Mouse (Mus musculus): Measurements from ENCODE around the gene Tln2.

Gene Tln2

DNA sequence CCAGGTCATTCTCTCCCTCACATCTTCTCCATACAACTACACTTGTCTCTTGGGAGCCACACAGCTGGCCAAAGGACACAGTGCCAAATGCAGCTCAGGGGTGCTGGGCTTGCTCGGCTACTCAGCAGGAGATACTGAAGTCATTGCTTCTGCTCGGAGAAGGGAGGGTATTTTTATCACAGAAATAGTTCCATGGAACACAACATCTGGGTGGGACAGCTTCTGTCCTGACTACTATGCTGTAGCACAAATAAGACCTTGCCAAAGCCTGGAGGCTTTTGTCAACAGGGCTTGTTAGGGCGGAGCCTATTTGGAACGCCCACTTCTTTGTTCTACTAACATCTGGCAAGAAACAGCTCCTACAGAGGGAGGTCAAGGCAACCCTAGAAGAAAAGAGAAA, 10.2 kb downstream of the Tln2 start:
- no peak for DNase-seq (ENCODE audit: extremely low read depth, low read depth, low spot score)

DNA sequence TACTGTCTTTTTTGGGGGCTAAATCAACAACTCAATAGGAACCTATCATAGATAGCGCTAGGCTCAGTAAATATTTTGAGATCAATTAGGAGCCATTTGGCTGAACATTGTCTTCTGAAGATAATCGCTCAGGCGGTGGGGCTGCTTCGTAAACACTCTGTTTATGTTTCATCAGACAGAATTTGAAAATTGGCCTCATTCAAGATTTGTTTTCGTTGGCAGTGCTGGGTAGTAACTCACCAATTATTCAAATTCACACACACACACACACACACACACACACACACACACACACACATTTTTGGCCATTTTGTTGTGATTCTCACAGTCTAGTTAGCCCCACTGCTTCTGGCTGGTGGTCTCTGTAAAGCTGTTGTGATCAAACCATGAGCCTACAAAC, 12.9 kb downstream of the Tln2 start:
- no peak for DNase-seq (ENCODE audit: extremely low read depth, low read depth, low spot score)

DNA sequence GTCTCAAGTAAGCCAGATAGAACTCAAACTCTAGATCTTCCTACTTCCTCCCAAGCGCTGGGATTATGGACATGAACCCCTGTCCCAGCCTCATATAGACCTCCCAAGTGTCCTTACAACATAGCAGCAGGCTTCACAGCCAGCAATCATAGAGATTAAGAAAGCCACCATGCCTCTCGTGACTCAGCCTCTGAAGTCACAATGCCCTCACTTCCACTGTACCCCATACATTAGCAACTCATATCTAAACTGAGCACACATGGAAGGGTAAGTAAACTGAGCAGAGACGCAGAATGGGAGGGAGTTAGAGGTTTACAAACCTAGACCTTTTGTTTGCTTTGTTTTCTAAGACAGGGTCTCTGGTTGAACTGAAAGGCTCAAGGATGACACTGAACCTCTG, 13.7 kb downstream of the Tln2 start:
- no peak for DNase-seq (ENCODE audit: extremely low read depth, low read depth, low spot score)

DNA sequence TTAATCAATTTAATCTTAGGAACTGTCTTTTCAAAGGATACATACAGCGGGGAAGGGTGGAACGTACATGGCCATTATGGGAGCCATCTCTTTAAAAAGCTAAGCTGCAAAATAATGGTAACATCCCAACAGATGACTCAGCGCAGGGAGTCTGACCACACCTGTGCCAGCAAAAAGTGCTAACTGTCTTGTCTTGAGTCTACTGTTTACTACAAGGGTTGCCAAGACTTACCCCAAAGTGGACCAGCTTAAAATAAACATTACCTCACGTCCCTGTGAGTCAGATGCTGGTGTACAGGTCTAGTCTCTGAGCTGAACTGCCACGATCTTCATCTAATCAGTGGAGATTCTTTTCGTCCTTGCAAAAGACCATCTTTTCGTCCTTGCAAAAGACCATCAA, 14.7 kb downstream of the Tln2 start:
- no peak for DNase-seq (ENCODE audit: extremely low read depth, low read depth, low spot score)

DNA sequence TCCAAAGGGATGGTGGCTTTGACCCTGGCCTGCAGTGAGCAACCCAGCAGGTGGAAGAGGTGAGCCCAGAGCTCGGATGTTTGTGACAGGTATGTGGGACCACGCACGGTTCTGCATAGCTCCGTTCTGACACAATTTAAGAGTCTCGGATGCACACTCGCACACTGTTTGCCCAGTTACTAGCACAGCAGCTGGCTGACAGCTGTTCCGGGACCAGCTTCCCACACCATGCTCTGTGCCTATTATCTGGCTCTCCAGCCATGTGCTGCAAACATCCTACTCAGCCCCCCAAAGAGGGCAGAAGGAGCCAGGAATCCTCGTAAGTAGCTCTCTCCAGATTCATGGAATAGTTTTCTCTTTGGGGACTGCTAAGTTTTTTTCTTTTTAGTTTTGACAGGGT, 17.6 kb downstream of the Tln2 start:
- DNase-seq (ENCODE audit: extremely low read depth, low read depth, low spot score) = no peak

DNA sequence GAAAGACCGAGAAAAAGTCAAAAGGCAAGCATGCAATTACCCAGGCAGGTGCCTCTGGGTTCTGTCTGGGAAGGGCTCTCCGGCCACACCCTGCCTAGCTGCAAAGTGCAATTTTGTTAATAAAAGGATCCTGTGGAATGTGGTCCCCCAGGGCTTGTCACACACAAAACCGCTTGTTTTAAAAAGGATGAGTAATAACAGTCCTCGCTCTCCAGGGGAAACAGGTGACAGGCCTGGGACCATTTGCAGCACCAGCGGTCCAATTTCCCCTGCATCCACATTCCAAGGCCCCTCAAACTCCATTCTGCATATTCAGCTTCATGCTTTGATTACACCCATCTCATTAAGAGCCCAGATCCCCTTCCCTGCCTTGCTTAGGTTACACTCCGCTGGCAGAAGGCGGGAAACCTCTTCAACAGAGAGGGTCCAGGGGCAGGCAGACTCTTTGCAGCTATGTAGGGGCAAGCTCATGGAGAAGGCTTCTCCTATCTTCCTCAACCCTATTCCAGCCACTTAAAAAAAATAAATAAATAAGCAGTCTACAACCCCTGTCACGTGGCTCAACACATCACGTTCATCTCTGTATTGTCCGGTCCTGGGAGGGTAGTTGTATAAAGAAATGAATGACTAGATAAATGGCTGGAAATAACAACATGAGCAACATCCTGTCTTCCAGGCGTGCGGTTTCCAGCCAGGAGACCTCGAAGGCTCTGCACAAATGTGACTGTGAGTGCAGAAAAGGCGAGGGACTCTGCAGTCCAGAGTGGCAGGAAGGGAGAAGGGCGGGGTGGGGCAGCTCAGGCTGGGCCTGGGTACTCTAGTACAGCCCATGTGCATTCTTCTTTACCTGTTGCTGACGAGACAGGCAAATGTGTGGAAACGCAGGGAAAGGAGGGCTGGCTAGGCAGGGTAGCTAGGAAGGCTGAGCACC, 19.5 kb downstream of the Tln2 start:
- no peak for DNase-seq (ENCODE audit: extremely low read depth, low read depth, low spot score)

DNA sequence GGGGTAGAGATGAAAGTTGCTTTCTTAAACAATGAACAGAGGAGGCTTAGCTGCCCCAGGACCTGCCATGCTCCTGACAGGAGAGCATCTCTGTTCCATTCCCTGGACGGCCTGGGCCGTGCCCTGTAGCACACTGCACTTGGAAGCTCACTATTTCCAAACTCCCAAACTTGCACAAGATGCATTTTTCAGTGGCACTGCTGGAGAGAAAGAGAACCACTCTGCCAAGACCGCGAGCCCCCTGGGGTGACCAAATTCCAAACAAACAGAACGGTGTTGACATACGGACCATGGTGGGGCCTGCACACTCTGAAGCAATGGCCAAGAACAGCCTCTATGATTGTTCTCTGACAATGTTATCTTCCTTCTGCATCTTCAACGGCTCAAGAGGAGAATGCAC, 25.1 kb downstream of the Tln2 start:
- DNase-seq (ENCODE audit: extremely low read depth, low read depth, low spot score) = peak; percentile 96

DNA sequence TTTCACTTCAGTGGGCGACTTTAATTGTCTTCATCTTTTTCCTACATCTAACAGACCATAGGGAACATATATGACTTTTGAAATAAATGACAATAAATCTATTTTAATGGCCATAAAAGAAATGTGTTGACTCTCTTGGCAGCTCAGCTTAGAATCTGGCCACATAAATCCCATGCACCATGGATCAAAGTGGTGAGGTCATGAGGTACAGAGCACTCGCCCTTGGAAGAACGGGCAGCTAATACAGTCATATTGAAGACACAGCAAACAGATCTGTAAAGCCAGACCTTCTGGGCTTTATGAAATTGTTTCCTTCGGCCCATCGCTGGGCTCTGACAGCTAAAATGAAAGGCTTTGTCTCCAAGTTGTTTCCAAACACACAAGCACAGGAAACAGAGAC, 26.2 kb downstream of the Tln2 start:
- no peak for DNase-seq (ENCODE audit: extremely low read depth, low read depth, low spot score)

DNA sequence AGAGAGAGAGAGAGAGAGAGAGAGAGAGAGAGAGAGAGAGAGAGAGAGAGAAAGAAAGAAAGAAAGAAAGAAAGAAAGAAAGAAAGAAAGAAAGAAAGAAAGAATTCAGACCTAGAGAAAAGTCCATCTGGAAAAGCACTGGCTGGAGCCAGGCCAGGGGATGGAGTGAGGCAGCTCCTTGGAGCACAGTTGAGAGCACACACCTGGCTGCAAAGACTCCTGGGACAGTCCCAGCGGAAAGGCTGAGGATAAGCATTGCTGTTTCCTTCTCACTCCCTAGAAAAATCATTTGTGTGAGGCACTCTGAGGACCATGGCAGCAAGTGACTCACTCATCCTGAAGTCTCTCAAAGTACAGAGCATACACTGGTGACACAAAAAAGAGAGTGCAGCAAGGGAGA, 26.9 kb downstream of the Tln2 start:
- DNase-seq (ENCODE audit: extremely low read depth, low read depth, low spot score) = no peak

DNA sequence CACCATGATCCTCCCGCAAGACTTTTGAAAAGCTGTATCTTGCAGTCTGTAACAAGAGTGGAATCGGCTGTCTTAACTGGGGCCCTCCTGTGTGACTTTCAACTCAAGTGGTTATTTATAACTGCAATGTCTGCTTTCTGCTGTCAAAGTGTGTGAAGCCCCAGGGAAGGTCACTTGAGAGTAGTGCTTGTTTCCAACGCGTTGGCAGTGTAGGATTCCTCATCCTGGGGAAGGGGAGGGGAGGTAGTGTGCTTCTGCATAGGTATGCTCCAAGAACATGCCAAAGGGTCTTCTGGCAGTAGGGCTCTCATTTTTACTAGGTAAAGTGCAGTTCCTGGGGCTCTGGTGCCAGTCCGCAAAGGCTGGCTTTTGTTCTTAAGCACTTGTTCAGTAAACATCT, 29.9 kb downstream of the Tln2 start:
- DNase-seq (ENCODE audit: extremely low read depth, low read depth, low spot score) = no peak

DNA sequence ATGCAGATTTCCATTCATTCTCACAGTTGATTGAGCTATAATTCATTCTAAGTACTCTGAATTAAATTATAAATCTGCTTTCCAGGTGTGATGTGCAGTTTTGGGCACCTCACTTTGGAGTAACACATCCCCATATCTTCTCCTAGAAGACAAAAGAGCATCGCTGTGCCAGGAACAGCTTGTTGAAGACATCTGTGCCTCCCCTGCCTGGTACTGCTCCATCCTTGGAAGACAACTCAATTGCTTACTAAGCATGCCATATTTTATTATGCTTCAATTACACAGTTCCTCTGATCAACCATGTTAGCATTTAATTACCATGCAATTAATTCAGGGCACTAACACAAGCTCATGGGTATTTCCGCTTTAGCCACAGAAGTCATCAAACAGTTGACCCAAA, 31.8 kb downstream of the Tln2 start:
- no peak for DNase-seq (ENCODE audit: extremely low read depth, low read depth, low spot score)

DNA sequence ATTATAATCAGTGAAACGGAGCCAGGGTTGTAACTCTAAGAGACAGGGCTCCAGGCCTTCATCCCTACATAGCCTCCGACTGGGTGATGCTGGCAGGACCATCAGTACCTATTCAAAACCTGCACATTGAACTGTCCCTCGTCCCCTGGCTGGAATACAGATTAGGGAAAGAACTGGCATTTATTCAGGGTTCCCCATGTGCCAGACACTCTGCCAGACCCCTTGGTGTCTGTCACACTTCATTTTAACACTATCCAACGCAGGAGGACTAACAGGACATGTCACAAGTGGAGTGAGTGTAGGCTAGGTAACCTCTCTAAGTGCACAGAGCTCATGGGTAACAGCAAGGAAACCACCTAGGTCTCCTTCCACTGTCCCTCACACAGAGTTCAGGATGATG, 37.8 kb downstream of the Tln2 start:
- peak; percentile 76 for DNase-seq (ENCODE audit: extremely low read depth, low read depth, low spot score)

DNA sequence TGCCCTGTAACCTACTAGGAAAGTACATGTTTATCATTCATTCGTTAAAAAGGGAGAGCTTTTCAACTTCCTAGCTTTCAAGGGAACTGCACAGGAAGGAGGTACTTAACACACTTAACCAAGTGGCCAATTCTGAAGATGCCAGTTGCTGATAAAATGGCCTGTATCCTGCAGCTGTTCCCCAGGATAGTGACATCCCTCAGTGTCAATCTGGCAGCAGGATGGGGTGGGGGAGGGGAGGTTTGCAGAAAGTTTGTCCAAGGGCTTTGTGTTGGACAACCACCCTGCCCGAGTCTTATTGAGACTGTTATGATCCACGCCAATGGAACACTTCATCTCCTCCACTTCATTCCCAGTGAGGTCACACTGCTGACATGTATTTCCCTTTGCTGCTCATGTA, 50.0 kb downstream of the Tln2 start:
- DNase-seq (ENCODE audit: extremely low read depth, low read depth, low spot score) = no peak

DNA sequence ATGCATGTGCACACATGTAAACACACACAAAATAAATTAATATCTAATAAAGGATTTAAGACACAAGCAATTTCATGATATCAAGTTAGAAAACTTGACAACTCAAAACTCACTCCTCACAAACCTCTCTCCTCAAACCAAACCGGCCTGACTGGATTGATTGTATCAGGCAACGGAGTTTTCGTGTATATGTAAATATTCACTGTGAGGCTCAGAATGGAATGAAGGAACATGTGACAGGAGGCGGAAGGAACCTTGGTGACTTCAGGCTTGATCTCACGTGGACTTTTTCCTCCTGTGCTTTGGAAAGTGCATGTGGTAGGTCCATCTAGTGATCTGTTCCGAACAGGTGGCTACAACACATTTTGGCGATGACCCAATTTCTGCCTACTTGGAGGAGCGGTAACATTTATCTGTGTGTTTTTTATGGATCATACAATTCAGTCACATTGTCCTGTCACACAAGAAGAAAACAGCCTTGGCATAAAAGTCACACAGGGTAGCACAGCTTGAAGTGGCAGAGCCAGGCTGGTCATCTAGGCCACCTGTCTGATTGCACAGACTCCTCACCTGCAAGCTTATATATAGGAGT, 54.7 kb downstream of the Tln2 start:
- no peak for DNase-seq (ENCODE audit: extremely low read depth, low read depth, low spot score)

DNA sequence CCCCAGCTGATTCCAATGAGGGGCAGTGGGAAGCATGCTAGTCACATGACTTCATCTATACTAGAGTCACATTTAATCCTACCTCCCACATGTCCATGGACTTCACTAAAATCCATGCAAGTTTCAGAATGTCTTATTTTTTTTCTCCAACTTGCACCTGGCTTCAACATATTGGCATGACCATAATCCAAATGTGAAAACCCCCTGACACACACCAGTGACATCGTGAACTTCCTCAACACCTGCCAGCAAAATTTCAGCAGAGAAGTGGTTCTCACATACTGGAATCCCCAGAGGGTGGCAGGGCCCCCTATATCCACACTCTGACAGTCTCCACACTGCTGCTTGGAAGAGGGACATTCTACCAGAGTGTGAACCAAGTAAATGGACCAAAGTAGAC, 57.7 kb downstream of the Tln2 start:
- DNase-seq (ENCODE audit: extremely low read depth, low read depth, low spot score) = no peak

DNA sequence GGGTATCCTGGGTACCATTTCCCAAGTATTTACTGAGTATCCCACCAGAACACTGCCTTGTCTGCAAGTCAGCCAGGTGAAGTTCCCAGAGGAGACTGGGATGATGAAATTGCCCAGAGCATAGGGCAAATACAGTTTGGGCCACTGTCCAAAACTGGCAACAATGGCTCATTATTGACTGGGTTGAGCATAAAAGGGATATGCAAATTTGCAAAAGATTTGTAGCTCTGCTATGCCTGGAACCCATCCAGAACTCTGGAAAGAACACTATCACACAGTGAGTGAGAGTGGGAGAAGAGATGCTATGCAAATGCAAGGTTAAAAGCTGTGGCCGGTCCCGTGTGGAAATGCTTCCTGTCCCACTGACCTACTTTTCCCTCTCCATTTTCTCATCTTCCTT, 63.1 kb downstream of the Tln2 start:
- peak; percentile 62 for DNase-seq (ENCODE audit: extremely low read depth, low read depth, low spot score)

DNA sequence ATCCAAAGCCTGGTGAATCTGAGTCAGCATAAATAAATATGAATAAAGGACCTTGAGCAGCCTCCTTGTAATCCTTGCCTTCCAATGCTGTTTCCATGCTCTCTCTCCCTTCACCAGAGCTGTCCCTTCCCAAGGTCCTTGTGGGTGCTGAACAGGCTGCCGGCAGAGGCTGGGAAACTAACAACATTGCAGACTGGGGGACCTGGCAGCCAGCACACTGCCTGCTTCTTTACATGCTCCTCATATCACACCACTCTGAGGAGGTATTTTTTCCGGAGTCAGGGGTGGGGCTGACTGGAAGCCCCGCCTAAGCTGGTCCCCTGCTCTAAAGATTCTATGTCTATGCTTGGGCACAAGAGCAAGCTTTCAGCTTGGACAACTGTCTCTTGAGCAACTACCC, 64.2 kb downstream of the Tln2 start:
- no peak for DNase-seq (ENCODE audit: extremely low read depth, low read depth, low spot score)

DNA sequence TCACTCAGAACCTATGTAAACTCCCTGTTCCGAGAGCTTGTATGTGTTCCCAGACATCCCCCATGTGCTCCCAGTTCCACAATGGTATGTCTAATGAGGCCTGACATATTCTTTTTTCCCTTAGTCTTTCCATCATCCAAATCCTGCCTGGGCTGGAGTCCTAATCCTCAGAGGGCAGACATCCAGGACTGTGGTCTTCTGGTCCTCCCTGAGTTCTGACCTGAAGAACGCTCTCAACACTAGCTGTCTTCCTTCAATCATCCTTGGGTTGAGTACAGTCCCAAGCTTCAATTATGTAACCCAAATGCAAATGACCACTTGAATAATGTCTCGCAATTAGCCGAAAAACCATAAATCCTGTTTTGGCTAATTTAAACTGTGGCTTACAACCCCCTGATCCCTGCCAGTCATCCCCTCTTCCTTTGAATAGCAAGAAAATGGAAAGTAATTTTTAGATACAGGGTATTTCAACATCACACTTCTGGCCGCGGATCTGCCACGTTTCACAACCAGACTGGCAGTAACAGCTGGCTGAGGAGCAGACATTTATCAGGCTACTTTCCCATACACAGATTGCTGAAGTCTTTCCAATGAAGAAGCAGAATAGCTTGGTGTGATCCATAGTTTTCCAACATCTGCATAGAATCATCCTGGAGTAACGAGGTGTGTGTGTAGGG, 65.5 kb downstream of the Tln2 start:
- DNase-seq (ENCODE audit: extremely low read depth, low read depth, low spot score) = no peak

DNA sequence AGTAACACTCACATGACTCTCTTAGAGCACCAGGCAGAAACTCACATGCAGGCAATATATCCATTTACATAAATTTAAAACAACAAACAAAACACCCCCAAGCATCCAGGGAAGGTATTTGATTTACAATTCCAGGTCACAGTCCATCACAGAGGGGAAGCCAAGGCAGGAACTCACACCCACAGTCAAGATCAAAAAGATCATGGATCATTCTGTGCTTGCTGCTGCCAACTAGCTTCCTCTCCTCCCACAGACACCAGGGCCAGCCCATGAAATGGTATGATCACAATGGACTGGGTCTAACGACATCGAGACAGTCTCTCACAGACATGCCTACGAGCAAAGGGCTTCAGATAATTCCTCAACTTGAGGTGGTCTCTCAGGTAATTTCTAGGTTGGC, 70.1 kb downstream of the Tln2 start:
- no peak for DNase-seq (ENCODE audit: extremely low read depth, low read depth, low spot score)

DNA sequence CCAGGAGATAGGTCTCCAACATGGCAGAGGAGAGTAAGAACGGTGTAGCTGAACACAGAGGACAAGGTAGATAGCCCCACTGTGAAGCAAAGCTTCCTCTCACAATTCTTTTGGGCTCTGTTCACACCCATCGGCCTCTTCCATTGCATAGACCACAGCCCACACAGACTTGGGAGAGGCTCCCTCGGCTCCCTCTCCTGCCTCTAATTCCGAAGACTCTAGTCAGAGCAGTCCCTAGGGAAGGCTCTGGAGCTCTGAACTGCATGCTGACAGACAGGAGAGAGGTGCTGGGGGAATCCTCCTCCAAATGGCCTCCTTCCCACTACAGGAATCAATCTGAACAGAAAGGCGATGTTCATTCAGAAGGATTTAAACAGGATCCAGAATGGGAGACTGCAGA, 72.9 kb downstream of the Tln2 start:
- DNase-seq (ENCODE audit: extremely low read depth, low read depth, low spot score) = no peak

DNA sequence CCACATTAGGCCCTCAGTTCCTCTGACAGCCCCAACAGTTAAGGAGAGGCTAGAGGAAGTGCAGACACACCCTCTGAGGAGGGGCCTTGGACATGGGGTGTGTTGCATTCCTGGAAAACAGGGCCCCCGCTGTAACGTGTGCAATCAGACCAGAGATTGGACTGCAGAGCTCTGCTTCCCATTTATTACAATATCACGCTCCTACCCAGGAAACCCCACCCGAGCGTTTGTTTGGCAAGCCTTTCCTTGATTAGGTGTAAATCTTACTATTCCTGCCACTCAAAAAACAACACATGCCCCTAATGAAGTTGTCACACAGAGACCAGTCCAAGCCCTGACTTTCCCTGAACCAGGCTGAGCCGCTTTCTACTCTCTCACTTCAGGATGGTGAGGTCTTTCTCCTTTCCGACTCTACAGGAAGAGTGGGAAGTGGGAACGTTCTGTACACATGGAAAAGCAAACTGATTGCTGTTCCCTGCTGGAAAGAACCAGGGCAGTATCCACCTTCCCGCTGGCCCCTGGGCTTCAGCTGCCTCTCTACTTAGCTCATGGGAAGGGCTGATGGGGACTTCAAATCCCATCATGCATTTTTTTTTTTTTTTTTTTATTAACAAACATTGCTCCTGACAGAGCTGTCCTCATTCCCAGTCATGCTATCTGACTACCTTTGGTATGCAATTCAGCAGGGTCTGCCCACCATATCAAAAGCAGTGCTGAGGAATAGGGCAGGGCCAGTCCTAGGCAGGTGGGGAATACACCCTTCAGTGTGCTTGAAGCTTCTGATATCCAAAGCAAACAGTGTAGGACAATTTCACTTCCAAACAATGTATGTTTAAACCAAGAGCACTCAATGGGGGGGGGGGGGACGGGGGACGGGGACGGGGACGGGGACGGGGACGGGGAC, 74.1 kb downstream of the Tln2 start:
- DNase-seq (ENCODE audit: extremely low read depth, low read depth, low spot score) = no peak

All from fat pad, adult 2 months (tissue).